21 mouse cellular contexts compared by ENCODE assay signal in the genomic region with DNA sequence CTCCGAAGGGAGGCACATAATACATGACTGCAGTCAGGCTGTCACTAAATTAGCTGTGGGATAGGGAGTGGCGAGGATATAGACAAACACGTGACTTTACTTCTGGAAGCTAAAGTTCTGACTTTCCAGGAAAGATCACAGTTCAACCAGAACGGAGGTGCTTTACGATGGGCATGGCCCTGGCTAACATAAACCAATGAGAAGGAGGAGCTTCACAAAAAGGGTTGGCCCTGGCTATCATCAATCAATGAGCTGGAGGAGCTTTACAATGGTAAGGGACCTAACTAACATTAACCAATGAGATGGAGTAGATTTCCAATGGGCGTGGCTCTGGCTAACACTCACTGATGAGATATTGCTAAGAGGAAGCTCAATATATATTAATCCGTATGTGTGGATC.
DNase-seq lines count a peak whose midpoint lies in the region; ATAC-seq and TF ChIP-seq lines count a peak whose summit lies in the region.
"Had no signal": no experiment of that assay in that cellular context is flagged by ENCODE, and none has a peak within 500 bp of the region (broad histone marks: within the 10 kb centered on the region; RNA-seq: fewer than 3 reads in every experiment).

No protein-coding gene starts in this region.

- H3K9ac ChIP-seq in intestine, postnatal 0 days (ENCODE audit: low read depth, low read length): no peak overlapping the region
- H3K9ac ChIP-seq: forebrain, embryonic 13.5 days; hindbrain, embryonic 12.5 days; hindbrain, embryonic 15.5 days had no signal

- DNase-seq in embryo, embryonic 10 days (ENCODE audit: low spot score): peak; percentile 49
- no peak for DNase-seq in embryo, embryonic 11 days
- peak; percentile 54 for DNase-seq in R1 (ENCODE audit: low read depth, low spot score)
- peak; percentile 55 for DNase-seq in mesoderm, embryonic 11.5 days (ENCODE audit: low read depth, low spot score)
- no peak for DNase-seq in cerebellum, adult 2 months
- no peak for DNase-seq in testis, postnatal 10 days (ENCODE audit: low spot score)
- DNase-seq: adrenal gland, postnatal 10 days; adrenal gland, postnatal 36 days; cerebellum, adult 18-20 months; cerebellum, adult 9-11 months; cerebellum, postnatal 25 days; gastrocnemius, adult 2 months; gastrocnemius, postnatal 14 days; heart, adult 11 months had no signal

- peak; percentile 96 for ATAC-seq in intestine, postnatal 0 days
- ATAC-seq: forebrain, embryonic 13.5 days; forebrain, embryonic 16.5 days had no signal

- no peaks in the 10 kb centered on the region; the same call in 1 of the 2 replicates for H3K4me1 ChIP-seq in intestine, postnatal 0 days (replicated peaks; ENCODE audit: control insufficient read depth, insufficient read depth, low read length)
- no peaks in the 10 kb centered on the region for H3K4me1 ChIP-seq in cerebellum, adult 2 months (ENCODE audit: control insufficient read depth, insufficient read depth, low read length)
- H3K4me1 ChIP-seq: hindbrain, embryonic 15.5 days had no signal

- no peak overlapping the region for H3K27ac ChIP-seq in intestine, postnatal 0 days (ENCODE audit: low read depth, low read length)
- no peak overlapping the region for H3K27ac ChIP-seq in cerebellum, adult 2 months (ENCODE audit: insufficient read depth, low read length)
- H3K27ac ChIP-seq: forebrain, embryonic 10.5 days; forebrain, embryonic 13.5 days; gastrocnemius, adult 2 months; hindbrain, embryonic 12.5 days; hindbrain, embryonic 15.5 days had no signal

- H3K9me3 ChIP-seq in intestine, postnatal 0 days (ENCODE audit: control insufficient read depth): no peaks in the 10 kb centered on the region
- H3K9me3 ChIP-seq: forebrain, embryonic 13.5 days; hindbrain, embryonic 12.5 days; hindbrain, embryonic 15.5 days had no signal

- H3K36me3 ChIP-seq in intestine, postnatal 0 days (ENCODE audit: control insufficient read depth, insufficient read depth): no peaks in the 10 kb centered on the region
- H3K36me3 ChIP-seq: forebrain, embryonic 10.5 days; hindbrain, embryonic 12.5 days; hindbrain, embryonic 15.5 days had no signal

- no peak for TF ChIP-seq POLR2A in cerebellum, adult 2 months (IDR thresholded peaks at IDR 0.05; ENCODE audit: borderline replicate concordance, insufficient read depth, low read length)

- WGBS in intestine, postnatal 0 days: 45% methylated on average over 7 of the region's 7 CpGs
- 94% methylated on average over 7 of the region's 7 CpGs for WGBS in cerebellum, adult 2 months

- no peaks in the 10 kb centered on the region for H3K27me3 ChIP-seq in intestine, postnatal 0 days (replicated peaks; ENCODE audit: control insufficient read depth, insufficient read depth, low read length)
- H3K27me3 ChIP-seq in cerebellum, adult 2 months (ENCODE audit: control insufficient read depth, insufficient read depth, low read length): no peaks in the 10 kb centered on the region
- H3K27me3 ChIP-seq: forebrain, embryonic 13.5 days; hindbrain, embryonic 12.5 days; hindbrain, embryonic 15.5 days had no signal

- no peak overlapping the region for H3K4me3 ChIP-seq in intestine, postnatal 0 days (ENCODE audit: low read depth, low read length)
- no peak overlapping the region for H3K4me3 ChIP-seq in cerebellum, adult 2 months (replicated peaks; ENCODE audit: insufficient read depth, low read depth, low read length)
- H3K4me3 ChIP-seq: forebrain, embryonic 10.5 days; forebrain, embryonic 13.5 days; gastrocnemius, adult 2 months; hindbrain, embryonic 12.5 days; hindbrain, embryonic 15.5 days had no signal

- TF ChIP-seq CTCF in intestine, postnatal 0 days (IDR thresholded peaks at IDR 0.05; ENCODE audit: low read depth): no peak
- TF ChIP-seq CTCF in cerebellum, adult 2 months (IDR thresholded peaks at IDR 0.05; ENCODE audit: borderline replicate concordance, insufficient read depth, low read depth, low read length): no peak

- H3K4me2 ChIP-seq in intestine, postnatal 0 days (replicated peaks; ENCODE audit: low read depth): no peak overlapping the region
- H3K4me2 ChIP-seq: forebrain, embryonic 13.5 days; heart, embryonic 11.5 days; hindbrain, embryonic 12.5 days; hindbrain, embryonic 15.5 days had no signal

Comparison
In these comparisons a context has a peak if more than half of its experiments do, and no peak if none do; other contexts are left out.
1. DNase-seq: peak in embryo, embryonic 10 days (single experiment), R1 (single experiment) and mesoderm, embryonic 11.5 days (single experiment); none in embryo, embryonic 11 days (single experiment), cerebellum, adult 2 months (0 of 2) and testis, postnatal 10 days (single experiment).